Mouse (Mus musculus) lung, postnatal 0 days (tissue): ENCODE results near the gene Hp1bp3. TPM values are rescaled to one million over a fixed set of nuclear protein-coding genes. Genes with fewer than 3 reads are reported as not detected.

Experiments used
- ATAC-seq: fragments of 200-750 bp; cut with Nextera tagmentation; 2 replicates; pipeline ENCODE4 v1.8.0; 2017; ENCODE audit warnings: moderate library complexity
- DNase-seq: peaks from one replicate; pipeline ENCODE4 v3.0.0-alpha.2; 2016; ENCODE audit warnings: low spot score
- H3K27ac ChIP-seq: fragments of 300-500 bp; sonication (generic); 2 replicates; pipeline ENCODE4 v1.5.1; 2014; ENCODE audit warnings: antibody characterized with exemption, mild to moderate bottlenecking, low read length, mixed read lengths
- H3K27me3 ChIP-seq: fragments of 300-500 bp; sonication (generic); replicated peaks from 2 replicates; pipeline ENCODE4 v1.6.1; 2014; ENCODE audit warnings: low read length, mixed read lengths; ENCODE audit not compliant: insufficient read depth
- H3K36me3 ChIP-seq: fragments of 300-500 bp; sonication (generic); 2 replicates; pipeline ENCODE4 v1.6.1; 2014; ENCODE audit warnings: low read length, mixed read lengths; ENCODE audit not compliant: insufficient read depth
- H3K4me1 ChIP-seq: fragments of 300-500 bp; sonication (generic); 2 replicates; pipeline ENCODE4 v1.6.1; 2014; ENCODE audit warnings: antibody characterized with exemption, low read depth, low read length, mixed read lengths; ENCODE audit not compliant: insufficient read depth
- H3K4me2 ChIP-seq: fragments of 300-500 bp; sonication (generic); replicated peaks from 2 replicates; pipeline ENCODE4 v1.6.1; 2014; ENCODE audit warnings: low read depth, mild to moderate bottlenecking, low read length, moderate library complexity, mixed read lengths
- H3K4me3 ChIP-seq: fragments of 300-500 bp; sonication (generic); 2 replicates; pipeline ENCODE4 v1.5.1; 2014; ENCODE audit warnings: low read depth, low read length
- H3K9ac ChIP-seq: fragments of 300-500 bp; sonication (generic); replicated peaks from 2 replicates; pipeline ENCODE4 v1.6.1; 2014; ENCODE audit warnings: low read depth, mild to moderate bottlenecking
- H3K9me3 ChIP-seq: fragments of 300-500 bp; sonication (generic); 2 replicates; pipeline ENCODE4 v1.6.1; 2016; ENCODE audit warnings: low read length, mixed read lengths
- CTCF ChIP-seq: IDR thresholded peaks from 2 replicates; pipeline ENCODE4 v1.5.1; 2016; ENCODE audit warnings: antibody characterized with exemption, mild to moderate bottlenecking
- EP300 ChIP-seq: IDR thresholded peaks from 2 replicates; pipeline ENCODE4 v1.6.1; 2016; ENCODE audit warnings: antibody characterized with exemption, mild to moderate bottlenecking, control low read depth
- WGBS: fragments of 180-500 bp; shearing (Covaris S2); extraction: QIAGEN DNeasy Blood & Tissue Kit; methylation state at CpG from one replicate; pipeline ENCODE4 v1.1.7; 2014; 5-methylcytosine and 5-hydroxymethylcytosine counted together
- polyA plus RNA-seq: library from polyadenylated mRNA; unstranded; fragments of >200 nt; fragmentation: Nextera tagmentation; extraction: Ambion mirVana; gene quantifications from 2 replicates; pipeline ENCODE4 v1.2.1, GENCODE M21; 2015

Gene Hp1bp3
- polyA plus RNA-seq, 1 experiment from 2014 or later = 129 TPM

DNA sequence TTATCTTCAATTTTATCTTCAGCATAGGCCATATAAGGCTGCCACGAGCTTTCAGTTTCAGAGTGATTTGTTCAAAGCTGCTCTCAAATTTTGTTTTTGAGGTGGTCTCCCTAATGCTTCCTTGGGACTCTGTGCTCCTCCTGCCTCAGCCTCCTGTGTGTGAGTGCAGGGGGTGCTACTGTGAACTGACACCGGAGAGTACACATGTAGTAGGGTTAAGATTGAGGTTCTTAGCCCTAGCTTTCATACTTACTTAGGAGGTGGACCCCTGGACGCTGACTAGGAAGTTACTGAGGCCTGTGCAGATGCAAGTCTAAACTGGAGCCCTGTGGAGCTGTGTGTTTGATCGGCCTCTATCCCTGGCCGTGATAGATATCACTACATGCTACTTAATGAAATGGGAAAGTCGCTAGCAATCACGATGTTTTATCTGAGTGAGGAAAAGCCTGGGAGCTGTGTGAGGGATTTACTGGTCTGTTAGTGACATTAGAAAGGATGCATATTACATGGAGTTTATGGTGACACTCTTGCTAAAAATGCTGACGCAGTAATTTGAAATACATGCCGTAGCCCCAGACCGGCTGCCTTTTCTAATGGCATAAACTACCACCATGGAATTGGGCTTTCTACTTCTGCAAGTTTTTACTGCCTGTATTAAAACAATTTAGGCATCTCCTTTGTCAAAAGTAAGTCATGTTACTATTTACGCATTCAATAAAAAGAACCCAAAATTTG, 2.0 kb downstream of the Hp1bp3 start:
- Histone ChIP-seq H3K9ac (peak overlapping the region; percentile 85), H3K27me3 (no peaks in the 10 kb centered on the region), H3K4me3 (peak overlapping the region; percentile 96), H3K27ac (peak overlapping the region; percentile 100; the same call in 1 of the 2 replicates), H3K36me3 (peaks cover 6% of the 10 kb centered on the region; the same call in 1 of the 2 replicates), H3K9me3 (no peaks in the 10 kb centered on the region), H3K4me1 (peaks cover 12% of the 10 kb centered on the region; the same call in 1 of the 2 replicates), H3K4me2 (peak overlapping the region; percentile 81)
- WGBS = 64% methylated on average over 11 of the region's 11 CpGs
- DNase-seq (no peak), ATAC-seq (no peak)
- TF ChIP-seq CTCF (no peak), EP300 (no peak)

GRCm38 (mm10) chr4:138219331-138219730, 3.2 kb downstream of the Hp1bp3 start:
- H3K4me3 ChIP-seq = no peak overlapping the region
- H3K36me3 ChIP-seq = peaks cover 17% of the 10 kb centered on the region; the same call in 1 of the 2 replicates
- H3K9me3 ChIP-seq = no peaks in the 10 kb centered on the region
- peaks cover 12% of the 10 kb centered on the region; the same call in 1 of the 2 replicates for H3K4me1 ChIP-seq
- 78% methylated on average over 5 of the region's 5 CpGs for WGBS
- H3K4me2 ChIP-seq = no peak overlapping the region
- H3K27me3 ChIP-seq = no peaks in the 10 kb centered on the region
- no peak for TF ChIP-seq EP300
- TF ChIP-seq CTCF = no peak
- DNase-seq (no peak), ATAC-seq (no peak)
- no peak overlapping the region for H3K27ac ChIP-seq
- H3K9ac ChIP-seq = no peak overlapping the region

GRCm38 (mm10) chr4:138220761-138221160, 4.7 kb downstream of the Hp1bp3 start:
- no peak overlapping the region for H3K4me2 ChIP-seq

DNA sequence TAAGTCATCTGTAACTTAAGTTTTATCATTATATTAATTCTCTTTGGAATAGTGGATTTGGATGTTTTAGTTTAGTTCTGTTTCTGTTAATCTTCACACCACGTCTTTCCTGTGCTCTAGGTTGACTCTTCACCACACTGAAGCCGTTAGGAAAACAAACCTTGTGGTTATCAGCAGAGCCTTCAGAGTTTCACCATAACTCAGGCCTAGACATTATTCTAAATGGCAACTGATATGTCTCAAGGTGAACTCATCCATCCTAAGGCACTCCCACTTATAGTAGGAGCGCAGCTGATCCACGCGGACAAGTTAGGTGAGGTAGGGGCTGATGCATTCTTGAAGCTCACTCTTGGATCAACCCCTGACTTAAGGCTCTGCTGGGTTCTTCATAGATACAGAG, 5.3 kb downstream of the Hp1bp3 start:
- no peak for ATAC-seq
- H3K4me3 ChIP-seq = no peak overlapping the region
- DNase-seq = no peak
- H3K9ac ChIP-seq = no peak overlapping the region
- H3K9me3 ChIP-seq = no peaks in the 10 kb centered on the region
- 72% methylated on average over 5 of the region's 5 CpGs for WGBS
- TF ChIP-seq EP300 (no peak), CTCF (no peak)
- H3K4me2 ChIP-seq = no peak overlapping the region
- H3K4me1 ChIP-seq = peaks cover 12% of the 10 kb centered on the region; the same call in 1 of the 2 replicates
- H3K27ac ChIP-seq = no peak overlapping the region
- no peaks in the 10 kb centered on the region for H3K27me3 ChIP-seq
- H3K36me3 ChIP-seq = peaks cover 30% of the 10 kb centered on the region; the same call in 1 of the 2 replicates

More at GRCm38 (mm10) chr4:138220761-138221160, 4.7 kb downstream of the Hp1bp3 start:
- ATAC-seq = no peak
- Histone ChIP-seq H3K27me3 (no peaks in the 10 kb centered on the region), H3K4me3 (no peak overlapping the region), H3K4me1 (peaks cover 12% of the 10 kb centered on the region; the same call in 1 of the 2 replicates), H3K9me3 (no peaks in the 10 kb centered on the region), H3K27ac (no peak overlapping the region), H3K36me3 (peaks cover 26% of the 10 kb centered on the region; the same call in 1 of the 2 replicates), H3K9ac (no peak overlapping the region)
- no peak for DNase-seq
- TF ChIP-seq EP300 (no peak), CTCF (no peak)
- 64% methylated on average over 7 of the region's 7 CpGs for WGBS

- H3K27ac ChIP-seq = no peak overlapping the region
- TF ChIP-seq CTCF (no peak), EP300 (no peak)
- DNase-seq (no peak), ATAC-seq (no peak)
- WGBS = 83% methylated on average over 5 of the region's 5 CpGs
- H3K27me3 ChIP-seq = no peaks in the 10 kb centered on the region
- H3K9ac ChIP-seq = no peak overlapping the region
- H3K4me1 ChIP-seq = peaks cover 12% of the 10 kb centered on the region; the same call in 1 of the 2 replicates
- peaks cover 36% of the 10 kb centered on the region; the same call in 1 of the 2 replicates for H3K36me3 ChIP-seq
- no peak overlapping the region for H3K4me3 ChIP-seq
- H3K4me2 ChIP-seq = no peak overlapping the region
- no peaks in the 10 kb centered on the region for H3K9me3 ChIP-seq
These were observed 6.3 kb downstream of the Hp1bp3 start for GRCm38 (mm10) chr4:138222396-138222795.

GRCm38 (mm10) chr4:138223623-138224022, 7.5 kb downstream of the Hp1bp3 start:
- no peak overlapping the region for H3K4me3 ChIP-seq
- 78% methylated on average over 10 of the region's 10 CpGs for WGBS
- no peaks in the 10 kb centered on the region for H3K27me3 ChIP-seq
- no peak for TF ChIP-seq EP300
- TF ChIP-seq CTCF = no peak
- ATAC-seq = no peak
- no peak overlapping the region for H3K9ac ChIP-seq
- peaks cover 8% of the 10 kb centered on the region; the same call in 1 of the 2 replicates for H3K4me1 ChIP-seq
- H3K4me2 ChIP-seq = no peak overlapping the region
- H3K27ac ChIP-seq = no peak overlapping the region
- no peaks in the 10 kb centered on the region for H3K9me3 ChIP-seq
- H3K36me3 ChIP-seq = peaks cover 46% of the 10 kb centered on the region; the same call in 1 of the 2 replicates
- DNase-seq = no peak
